Mouse (Mus musculus): ENCODE measurements around the gene Fbxw5.

Fbxw5 gene

DNA sequence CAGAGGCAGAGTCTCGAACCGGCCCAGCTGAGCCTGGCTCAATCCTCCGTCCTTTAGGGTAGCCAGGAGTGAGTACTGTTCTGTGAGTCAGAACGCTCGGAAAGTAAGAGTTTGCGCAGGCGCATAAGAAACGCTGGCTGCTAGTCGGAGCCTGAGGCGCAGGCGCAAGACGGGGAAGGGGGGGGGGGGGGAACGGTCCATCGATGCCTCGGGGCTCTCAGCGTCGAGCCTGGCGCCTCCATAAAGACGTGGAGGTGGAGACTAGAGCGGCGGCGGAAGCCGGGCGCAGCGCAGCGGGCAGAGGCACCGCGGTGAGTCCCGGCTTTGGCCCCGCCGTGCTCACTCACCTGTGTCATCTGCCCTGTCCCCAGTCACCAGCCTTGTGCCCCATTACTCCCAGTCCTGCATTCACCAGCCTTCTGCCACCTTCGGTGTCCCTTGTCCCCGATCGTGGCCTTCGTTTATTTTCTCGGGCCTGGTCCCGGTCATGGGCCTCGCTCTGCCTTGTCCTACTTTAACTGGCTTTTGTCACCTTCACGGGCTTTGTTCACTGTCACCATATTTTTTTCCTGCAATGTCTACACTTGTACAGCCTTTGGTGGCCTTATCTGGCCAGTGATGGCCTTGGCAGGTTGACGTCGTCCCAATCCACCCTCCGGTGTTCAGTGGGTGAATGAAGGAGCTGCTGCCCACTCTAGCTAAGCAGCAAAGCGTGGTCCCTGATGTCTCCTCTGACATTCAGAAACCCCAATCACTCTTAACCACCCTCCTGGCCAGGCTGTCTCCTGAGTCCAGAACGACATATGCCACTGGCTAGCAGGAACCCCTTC is at the start of gene Fbxw5:
Fbxw5 (plus strand) TSS at position 175 of the 830 bp plus-strand sequence.
- peak; percentile 97 for DNase-seq (ENCODE audit: low read depth, low spot score)

DNA sequence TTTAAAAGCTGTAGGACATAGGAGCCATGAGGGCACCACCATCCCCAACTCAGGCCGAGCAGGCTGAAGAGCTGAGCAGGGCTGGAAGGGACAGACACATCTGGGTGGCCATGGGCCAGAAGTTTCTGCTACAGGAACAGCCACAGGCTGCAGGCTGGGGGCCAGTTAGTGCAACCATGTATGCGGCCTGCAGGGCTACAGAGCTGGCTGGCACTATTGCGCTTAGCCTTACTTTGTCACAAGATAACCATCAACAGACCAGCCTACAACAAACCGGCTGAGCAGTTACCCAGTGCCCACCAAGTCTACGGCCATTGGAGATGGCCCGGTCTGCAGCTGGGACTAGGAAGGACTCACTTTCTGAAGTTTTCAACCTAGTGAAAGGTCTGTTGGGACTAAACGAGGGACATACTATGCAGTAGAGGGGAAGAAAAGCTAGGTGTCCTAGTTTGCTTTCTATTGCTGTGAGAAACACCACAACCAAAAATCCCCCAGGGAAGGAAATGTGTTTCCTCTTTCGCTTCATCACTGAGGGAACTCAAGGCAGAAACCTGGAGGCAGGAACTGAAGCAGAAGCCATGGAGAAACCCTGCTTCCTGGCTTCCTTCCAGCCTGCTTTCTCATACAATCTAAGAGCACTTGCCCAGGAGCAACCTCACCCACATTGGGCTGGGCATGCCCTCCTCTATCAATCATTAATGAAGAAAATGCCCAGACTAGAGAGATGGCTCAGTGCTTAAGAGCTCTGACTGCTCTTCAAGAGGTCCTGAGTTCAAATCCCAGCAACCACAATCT is 49.5 kb upstream of the Fbxw5 start:
- no peak for DNase-seq (ENCODE audit: low read depth, low spot score)

DNA sequence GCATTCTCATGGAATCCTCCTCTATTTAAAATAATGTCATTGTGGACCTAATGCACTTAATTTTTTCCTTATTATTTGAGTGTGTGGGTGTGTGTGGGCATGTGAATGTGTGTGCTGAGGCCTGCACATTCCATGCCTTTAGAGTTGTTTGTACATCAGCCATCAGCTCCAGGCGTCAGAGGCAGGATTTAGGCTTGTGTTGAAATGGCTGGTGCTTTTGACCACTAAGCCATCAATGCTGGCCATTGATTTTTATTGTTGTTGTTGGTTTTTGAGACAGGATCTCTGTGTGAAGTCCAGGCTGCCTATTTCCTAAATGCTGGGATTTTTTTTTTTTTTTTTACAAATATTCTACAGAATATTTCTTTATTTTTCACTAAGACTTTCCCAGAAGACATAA is 47.6 kb upstream of the Fbxw5 start:
- DNase-seq (ENCODE audit: low read depth, low spot score): no peak

DNA sequence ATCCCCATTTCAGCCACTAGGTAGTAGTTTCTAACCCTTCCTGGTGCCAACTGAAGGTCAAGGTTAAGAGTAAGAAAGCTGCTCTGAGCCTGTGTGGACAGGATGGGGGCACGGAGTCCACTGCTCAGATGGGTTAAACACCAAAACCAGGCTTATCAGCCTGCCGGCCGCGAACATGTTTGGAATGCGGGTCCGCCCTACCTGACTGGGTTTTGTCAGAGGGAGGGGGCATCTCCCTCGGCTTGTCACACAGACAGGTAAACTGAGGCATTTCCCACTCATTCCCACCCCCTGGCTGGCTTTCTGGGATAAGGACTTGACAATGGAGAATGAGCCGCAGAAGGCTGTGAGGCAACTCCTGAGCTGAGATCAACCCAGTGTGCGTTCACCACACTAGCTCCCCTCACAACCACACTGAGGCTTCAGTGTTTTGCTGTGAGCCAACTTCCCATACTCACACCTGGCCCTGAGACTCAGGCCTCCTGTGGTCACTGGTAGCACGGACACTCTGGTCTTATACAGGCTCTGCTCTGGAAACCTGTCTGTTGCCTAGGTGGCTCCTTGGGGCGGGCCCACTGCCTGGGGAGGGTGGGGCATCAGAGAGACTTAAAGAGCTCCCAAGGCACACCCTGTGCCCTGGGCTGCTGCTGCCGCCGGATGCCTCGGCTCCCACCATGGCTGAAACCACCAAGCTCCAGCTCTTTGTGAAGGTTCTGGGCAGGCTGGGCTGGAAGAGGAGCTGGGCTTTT is 44.2 kb upstream of the Fbxw5 start, which contains the start of gene Clic3:
Clic3 (plus strand) TSS at position 634 of the 749 bp plus-strand sequence.
- no peak for DNase-seq (ENCODE audit: low read depth, low spot score)

DNA sequence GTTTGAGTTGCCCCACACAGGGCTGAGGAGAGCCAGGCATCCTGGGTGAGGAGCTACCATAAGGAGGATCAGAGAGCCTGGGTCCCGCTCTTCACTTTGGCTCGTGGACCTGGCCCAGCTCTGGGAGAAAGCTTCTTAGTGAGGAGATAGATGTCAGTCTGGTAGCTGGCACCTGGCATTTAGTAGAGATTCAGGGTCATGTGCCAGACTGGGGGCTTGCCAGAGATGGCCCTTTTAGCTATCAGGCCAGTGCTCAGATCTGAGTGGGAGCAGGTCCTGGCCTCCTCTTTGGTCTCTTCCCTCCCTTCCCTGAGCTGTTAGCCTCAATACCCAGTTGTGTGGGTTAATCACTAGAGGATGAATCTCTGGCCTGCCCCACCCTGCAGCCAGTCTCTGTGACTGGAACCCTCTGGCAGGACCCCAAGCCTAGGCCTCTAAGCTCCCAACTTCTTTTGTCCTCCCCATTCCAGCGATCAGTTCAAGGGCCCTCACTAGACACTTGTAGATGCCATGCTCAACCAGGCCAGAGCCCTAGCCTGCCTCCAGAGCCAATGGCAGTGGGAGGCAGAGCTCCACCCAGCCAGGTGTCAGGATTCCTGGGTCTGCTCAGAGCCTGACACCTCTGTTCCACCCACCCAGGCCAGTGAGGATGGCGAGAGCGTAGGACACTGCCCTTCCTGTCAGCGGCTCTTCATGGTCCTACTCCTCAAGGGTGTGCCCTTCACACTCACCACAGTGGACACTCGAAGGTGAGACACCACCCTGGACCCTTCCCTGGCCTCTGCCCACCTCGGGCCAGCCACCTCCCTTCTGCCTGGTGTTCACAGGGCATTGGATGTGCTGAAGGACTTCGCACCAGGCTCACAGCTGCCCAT is 43.3 kb upstream of the Fbxw5 start:
- DNase-seq (ENCODE audit: low read depth, low spot score): no peak

DNA sequence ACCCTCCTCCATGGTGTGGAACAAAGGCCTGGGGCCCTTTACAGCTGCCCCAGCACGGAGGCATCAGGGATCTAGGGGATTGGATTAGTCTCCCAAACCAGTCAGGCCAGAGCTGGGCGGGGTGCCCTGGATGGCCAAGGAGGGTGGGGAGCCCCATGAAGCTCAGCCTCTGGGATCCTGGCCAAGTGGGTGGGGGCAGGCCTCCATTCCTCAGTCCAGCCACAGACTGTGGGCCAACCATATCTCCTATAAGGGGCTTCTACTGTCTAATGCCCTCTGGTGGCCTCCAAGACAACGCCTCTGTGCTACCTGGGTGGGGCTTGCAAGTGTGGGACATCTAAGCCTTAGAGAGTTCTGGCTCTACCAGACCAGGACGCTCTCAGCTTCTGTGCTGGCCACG is 41.6 kb upstream of the Fbxw5 start:
- DNase-seq (ENCODE audit: low read depth, low spot score): no peak

DNA sequence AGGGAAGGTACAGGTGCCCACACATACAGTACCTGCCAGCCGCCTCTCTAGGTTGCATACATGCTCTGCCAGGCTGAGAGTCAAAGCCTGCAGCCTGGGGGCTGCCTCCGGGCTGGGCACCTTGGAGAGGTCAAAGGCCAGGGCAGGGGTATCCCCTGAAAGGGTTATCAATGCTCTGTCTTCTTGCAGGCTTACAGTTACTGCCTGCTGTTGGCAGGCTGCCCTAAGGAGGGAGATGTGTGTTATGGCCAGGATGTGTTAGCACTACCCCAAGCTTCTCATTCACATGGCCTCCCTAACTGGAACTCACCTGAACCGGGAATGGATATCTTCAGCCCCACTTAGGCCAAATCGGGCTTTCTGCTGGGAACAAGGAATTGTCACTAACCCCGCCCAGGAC is 40.4 kb upstream of the Fbxw5 start:
- DNase-seq (ENCODE audit: low read depth, low spot score): no peak

DNA sequence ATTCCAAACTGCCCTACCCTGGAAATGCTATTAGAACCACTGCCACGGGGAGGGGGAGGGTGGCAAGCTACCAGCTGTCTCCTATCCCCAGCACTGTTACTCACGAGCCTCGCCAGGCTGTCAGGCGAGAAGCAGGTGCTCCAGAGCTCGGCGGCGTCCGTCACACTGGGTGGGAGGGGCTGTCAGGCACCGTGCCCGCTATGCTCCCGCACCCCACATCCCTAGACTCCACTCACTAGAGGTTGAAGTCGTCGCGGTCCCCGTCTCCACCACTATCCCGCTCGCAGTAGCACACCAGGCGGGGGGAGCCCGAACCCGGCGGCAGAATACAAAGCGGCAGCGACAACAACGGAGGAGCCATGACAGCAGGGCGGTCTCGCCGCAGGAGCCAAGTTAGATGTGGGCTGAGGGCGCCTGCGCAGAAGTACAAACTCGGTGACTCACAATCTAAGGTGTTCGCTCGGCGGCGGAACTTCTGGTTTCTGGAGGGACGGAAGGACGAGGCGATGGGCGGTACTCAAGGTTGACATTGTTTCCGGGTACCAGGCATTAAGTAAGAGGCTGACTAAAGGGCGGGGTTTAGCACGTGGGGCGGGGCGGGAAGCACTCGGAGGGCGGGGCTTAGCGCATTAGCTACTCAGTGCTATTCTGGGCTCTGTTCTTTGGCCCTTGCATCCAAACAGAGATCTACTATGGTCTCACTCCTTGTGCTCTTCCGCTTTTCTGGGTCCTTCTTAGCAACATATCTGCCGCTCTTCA is 39.8 kb upstream of the Fbxw5 start, which contains the start of gene Paxx:
Paxx (minus strand) TSS at position 544 of the 759 bp plus-strand sequence.
- peak; percentile 99 for DNase-seq (ENCODE audit: low read depth, low spot score)

DNA sequence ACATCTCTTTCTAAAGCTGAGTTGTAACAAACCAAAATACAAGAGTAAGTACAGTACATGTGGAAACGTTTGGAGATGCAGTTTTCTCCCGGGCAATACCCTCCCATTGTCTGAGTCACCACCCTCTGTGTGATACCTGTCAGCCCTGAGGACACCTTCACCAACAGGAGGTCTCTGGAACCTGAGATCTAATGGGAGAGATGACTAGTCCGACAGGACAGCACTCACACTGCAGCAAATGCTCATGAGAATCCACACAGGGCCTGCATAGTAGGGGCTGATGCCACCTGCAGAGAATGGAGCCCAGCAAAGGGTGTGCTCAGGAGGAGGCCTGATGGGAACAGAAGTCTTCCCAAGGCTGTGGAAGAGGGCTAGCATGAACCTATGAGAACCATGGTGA is 39.1 kb upstream of the Fbxw5 start:
- no peak for DNase-seq (ENCODE audit: low read depth, low spot score)

DNA sequence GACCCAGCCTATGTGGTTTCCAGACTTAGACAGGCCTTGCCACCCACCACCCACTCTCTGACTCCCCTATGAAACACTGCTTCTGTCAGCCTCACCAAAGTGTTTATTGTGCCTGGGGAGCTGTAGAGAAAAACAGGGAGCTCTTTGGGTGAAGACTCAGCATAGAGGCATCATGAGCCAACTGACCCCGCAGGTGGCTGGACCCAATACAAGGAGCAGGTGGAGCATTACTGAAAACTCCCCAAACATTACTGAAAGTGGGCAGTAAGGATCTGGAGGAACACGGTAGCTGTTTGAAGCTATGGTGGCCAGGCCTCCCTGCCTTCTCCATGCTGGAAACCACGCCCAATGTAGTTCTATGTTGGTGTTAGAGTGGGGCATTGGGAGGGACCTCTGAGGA is 36.9 kb upstream of the Fbxw5 start:
- DNase-seq (ENCODE audit: low read depth, low spot score): no peak

DNA sequence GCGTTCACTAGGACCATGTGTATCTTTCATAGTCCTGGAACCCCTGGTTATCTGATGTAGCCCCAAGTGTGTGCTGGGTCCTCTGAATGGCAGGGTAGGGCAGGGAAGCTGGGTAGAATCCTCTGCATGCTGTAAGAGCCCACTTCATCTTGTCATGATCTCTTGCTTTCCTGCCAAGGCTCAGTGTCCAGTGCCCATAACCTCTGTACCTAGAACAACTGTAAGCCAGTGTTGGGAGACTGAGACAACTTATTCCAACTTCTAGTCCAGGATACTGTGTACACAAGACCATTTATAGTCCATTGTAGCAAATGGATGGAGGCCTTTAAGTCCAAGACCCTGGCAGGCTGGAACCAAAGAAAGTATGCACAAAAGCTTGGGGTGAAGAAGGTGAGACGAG is 35.3 kb upstream of the Fbxw5 start:
- no peak for DNase-seq (ENCODE audit: low read depth, low spot score)

DNA sequence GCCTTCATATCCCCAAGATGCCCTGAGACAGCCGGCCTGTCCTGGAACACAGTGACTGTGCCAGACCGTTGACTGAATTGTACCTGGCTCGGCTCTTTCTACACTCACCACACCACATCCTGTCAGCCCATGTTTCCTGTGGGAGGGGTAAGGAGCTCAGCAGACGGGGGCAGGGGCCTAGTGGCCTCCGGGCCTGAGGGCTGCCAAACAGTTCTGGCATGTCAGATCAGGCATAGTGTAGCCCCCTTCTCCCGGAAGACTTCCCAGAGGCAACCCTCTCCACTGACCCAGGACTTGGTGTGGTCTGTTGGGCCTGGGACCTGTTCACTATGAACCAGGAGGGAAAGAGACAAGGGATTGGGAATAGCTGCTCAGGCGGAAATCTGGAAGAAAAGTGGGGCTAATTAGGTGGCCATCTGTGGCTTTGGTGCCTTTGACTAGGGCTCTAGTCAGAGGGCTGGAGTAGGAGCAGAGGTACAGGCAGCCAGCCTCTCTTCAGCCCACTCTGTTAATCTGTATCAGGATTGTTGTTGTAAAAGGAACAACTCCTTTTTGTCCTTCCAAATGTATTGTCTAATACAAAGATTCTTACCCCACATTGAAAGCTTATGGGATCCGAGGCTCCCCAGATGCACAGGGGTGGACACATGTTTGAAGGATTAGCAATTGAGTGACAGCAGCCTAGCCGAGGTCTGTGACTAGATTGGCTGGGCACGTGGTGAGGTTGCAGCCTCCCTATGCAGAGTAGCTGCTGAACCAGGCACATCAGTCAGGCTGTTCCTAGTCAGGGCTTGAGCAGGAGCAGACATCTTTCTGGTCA is 34.5 kb upstream of the Fbxw5 start:
- DNase-seq (ENCODE audit: low read depth, low spot score): peak; percentile 87

DNA sequence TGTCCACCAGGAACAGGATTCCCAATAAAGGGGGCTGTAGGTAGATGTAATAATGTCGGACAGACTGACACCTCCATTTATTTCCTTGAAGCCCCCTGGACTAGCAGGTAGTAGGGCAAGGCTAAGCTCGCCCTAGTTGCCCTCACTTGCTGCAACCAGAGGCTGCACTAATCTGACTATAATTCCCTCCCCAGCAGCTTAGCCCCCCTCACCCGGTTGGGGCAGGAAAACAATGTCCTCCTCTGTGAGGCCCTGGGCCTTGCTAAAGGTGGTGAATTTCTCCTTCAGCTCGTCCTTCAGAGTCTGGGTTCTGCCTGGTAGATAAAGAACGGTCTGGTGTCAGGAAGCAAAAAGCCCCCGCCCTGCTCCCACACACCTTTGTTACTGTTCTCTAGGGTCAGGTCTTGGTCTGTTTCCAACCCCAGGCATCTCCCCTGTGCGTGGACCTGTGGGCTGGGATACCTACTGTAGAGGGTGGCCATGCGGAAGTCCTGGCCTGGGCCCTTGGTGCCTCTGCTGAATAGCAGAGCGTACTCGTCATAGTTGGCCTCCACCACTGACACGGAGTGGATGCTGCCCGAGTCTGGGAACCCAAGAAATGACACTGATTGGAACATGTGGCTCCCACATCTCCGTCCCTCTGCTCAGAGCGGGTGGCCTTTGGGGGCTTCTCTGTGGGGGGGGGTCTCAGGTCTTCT is 32.8 kb upstream of the Fbxw5 start:
- no peak for DNase-seq (ENCODE audit: low read depth, low spot score)

DNA sequence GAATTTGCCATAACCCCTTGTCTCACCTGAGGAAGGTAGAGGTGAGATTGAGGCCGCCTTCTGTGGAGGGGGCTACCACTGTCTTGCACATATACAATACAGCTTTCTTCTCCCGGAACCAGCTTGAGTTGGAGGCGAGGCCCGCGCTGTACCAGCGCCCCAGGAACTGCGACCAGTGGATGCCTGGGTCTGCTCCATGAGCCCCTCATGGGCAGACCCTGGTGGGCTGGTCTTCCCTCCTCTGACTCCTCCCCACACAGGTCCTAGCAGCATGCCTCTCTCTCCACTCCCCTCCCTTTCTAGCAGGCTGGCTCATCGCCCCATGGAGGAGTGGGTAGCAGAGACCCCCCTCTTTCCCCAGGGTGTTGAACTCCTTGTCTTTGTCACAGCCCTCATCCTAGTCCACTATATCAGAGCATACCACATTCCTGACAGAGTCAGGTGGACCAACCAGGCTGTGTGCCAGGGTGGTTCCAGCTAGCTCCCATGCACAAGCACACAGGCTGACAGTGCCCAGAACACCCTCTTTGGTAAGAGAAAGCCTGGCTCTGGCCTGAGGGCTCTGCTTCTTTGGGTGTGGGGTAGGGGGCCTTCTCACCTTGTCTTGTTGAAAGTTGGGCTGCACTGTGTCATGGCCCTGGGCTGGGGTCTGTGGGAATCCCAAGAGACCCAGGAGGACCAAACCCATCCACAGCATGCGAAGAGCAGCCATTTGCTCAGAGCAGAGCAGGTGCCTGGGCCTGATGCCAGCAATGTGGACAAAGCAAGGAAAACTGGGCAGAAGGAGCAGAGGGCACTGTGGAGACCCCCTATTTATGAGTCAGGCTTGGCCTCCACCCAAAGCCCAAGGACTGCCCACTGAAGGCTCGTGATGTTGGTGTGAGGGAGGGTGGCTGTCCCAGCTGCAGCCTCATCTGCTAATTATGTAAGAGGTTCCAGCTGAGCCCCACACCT is 31.3 kb upstream of the Fbxw5 start:
- DNase-seq (ENCODE audit: low read depth, low spot score): no peak

DNA sequence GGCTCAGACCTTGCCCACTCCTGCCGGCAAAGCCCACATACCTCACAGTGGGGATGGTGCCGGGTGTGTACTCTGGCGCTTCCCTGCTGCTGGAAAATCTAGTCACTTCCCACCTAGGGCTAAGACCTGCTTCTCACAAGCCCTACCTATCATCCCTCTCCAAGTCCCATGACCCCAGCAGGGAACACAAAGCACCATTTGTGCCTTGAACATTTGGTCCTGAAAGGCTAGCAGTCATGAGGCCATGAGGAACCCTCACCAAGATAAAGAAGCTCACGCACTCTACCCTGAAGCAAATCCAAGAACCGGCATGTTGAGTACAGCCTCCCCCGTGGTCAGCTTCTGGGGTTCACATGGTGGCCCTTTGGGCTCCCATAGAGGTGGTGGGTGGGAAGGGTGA is 30.6 kb upstream of the Fbxw5 start, which contains the start of gene Ptgds:
Ptgds (minus strand) TSS at position 78 of the 400 bp plus-strand sequence.
- no peak for DNase-seq (ENCODE audit: low read depth, low spot score)

DNA sequence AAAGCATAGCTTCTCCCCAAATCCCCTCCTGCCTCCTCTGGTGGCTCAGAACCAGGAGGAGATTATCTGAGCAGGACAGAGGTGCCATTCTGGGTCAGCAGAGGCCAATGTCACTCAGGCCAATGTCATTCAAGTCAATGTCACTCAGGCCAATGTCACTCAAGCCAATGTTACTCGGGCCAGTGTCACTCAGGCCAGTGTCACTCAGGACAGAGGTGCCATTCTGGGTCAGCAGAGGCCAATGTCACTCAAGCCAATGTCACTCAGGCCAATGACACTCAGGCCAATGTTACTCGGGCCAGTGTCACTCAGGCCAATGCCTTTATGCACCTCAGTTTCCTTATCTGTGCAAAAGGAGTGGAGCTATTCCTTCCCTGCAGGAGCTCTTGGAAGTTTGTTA is 28.0 kb upstream of the Fbxw5 start:
- DNase-seq (ENCODE audit: low read depth, low spot score): no peak

DNA sequence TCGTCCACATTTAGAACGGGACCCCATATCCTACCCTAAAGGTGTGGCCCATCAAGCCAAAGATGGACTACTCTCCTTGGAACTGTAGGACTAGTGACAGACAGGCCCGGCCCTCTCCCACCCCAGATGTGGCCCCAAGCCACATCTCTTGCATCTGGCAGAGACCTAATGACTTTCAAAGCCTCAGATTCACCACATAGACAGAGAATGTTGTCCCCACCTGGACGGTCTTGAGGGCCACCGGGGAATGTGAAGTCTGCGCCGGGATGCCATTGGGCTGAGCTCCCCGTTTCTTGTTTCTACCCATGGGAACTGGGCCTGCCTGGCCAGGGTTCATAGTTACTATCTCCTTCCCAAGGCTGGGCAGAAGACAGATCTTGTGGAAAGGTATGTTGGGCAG is 23.0 kb upstream of the Fbxw5 start:
- no peak for DNase-seq (ENCODE audit: low read depth, low spot score)
